Mouse (Mus musculus): ENCODE measurements around the gene Fam133b.

Fam133b gene

DNA sequence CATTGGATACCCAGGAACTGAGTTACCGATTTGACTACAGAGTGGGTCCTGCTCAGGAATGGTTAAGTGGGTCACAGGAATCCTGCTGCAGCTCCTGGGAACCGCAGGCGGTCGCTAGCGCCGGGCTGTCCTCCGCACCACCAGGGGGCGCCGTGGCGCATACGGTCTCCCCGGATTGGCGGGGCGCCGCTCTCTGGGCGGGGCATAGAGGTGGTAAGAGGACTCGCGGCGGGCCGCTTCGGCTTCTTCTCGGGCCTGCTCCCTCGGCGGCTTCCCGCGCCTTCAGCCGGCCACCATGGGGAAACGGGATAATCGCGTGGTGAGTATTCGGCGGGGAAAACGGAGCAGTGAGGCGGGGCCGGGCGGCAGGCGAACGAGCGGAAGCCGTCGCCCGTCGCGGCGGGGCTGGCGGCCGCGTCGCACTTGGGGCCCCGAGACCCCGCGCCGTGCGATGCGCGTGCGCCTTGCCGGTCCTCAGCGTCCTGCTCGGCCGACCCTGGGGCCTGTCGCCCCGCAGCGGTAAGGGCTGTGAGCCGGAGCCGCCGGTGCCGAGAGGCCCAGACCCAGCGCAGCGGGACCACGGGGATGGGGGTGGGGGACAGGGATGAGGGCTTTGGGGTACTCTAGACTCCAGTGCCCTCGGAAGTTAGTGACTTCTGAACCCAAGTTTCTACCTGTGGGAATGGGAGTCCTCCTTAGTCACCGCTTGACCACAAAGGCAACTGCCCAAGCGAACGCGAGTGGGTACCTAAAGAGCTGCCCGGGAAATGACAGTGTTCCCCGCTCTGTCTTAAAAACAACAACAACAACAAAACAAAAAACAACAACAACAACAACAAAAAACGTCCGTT lies at the start of gene Fam133b:
TSS of gene Fam133b (plus strand) at position 205 of the 851 bp plus-strand sequence.
- peak; percentile 79 for ATAC-seq (ENCODE audit: insufficient number of reproducible peaks, low FRiP score, low TSS enrichment)

- ATAC-seq (ENCODE audit: insufficient number of reproducible peaks, low FRiP score, low TSS enrichment) = no peak
These were observed 49.7 kb upstream of the Fam133b start for GRCm38 (mm10) chr5:3493968-3494367.

DNA sequence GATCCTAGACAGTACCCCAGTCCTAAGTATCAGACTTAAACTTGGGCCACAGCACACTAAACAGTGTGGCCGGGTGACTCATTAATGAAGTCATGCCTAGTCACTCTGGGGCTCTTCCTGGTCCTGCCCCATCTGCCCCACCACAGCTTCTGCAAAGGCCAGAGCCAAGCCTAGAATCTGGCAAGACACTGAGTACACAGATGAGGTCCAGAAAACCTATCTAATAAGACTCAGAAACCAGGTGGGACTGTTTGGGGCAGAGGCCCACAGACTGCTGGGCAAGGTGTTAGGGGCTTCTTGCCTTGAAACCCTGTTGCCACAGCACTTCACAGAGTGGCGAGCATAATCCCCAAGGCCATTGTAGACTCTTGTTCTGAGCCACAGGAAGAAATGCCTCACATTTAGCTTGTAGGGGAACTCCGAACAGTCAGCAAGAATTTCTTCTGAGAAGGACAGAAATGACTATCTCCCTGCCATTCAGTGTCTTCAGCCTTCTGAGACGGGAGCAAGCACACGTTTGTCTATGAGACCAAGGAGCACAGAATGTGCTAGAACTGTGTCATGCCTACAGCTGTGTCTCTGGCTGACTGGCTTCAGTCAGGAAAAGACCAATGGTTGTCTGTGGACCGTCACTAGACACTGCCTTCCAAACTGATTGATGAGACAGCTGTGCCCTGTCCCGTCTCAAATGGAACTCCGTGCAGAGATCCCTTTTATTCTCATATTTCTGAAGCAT lies 49.0 kb upstream of the Fam133b start:
- ATAC-seq (ENCODE audit: insufficient number of reproducible peaks, low FRiP score, low TSS enrichment) = no peak

DNA sequence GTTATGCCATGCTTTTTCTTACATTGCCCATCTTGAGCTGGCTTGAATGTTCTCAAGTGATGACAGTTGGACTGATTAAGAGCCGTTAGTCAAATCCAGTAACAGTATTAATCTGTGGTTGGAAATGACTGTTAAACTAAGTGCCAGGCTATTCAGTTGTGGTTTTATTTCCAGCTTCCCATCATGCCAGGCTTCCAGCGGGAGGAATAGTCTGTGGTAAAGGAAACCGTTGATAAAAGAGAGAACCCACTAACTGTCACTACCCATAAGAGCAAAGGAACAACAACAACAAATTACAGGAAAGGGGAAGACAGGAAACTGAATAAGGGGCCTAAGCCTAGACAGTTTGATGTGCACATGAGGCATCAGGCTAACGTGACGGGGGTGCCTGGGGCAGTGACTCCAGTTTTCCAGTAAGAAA lies 46.1 kb upstream of the Fam133b start:
- no peak for ATAC-seq (ENCODE audit: insufficient number of reproducible peaks, low FRiP score, low TSS enrichment)

- no peak for ATAC-seq (ENCODE audit: insufficient number of reproducible peaks, low FRiP score, low TSS enrichment)
These were observed 43.3 kb upstream of the Fam133b start for GRCm38 (mm10) chr5:3500298-3500697.

- ATAC-seq (ENCODE audit: insufficient number of reproducible peaks, low FRiP score, low TSS enrichment) = no peak
These were observed 42.6 kb upstream of the Fam133b start for GRCm38 (mm10) chr5:3500957-3501563.

GRCm38 (mm10) chr5:3501564-3502001 lies 42.0 kb upstream of the Fam133b start:
- ATAC-seq (ENCODE audit: insufficient number of reproducible peaks, low FRiP score, low TSS enrichment) = no peak

GRCm38 (mm10) chr5:3502610-3503350 lies 40.9 kb upstream of the Fam133b start:
- ATAC-seq (ENCODE audit: insufficient number of reproducible peaks, low FRiP score, low TSS enrichment) = no peak

- ATAC-seq (ENCODE audit: insufficient number of reproducible peaks, low FRiP score, low TSS enrichment) = no peak
These were observed 40.3 kb upstream of the Fam133b start for GRCm38 (mm10) chr5:3503373-3503772.

DNA sequence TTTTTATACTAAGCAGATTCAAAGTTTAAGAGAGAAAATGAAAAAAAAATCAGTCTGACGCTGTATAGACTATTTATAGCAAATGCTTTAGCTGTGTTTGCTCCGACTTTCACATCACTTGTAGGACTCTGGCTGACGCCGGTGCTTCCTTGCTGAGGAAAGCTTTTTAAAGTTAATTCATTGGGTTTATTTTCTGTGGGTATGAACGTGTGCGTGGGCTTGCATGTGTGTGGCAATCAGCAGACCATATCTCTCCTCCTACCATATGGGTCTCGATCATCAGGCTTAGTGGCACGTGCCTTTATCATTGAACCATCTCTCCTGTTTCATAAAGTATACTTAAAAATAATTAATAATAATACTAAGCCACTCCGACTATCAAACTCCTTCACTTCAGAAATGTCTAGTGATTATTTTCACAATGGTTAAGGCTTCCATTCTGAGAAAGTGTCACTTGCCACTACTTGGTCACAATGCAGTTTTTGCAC lies 39.8 kb upstream of the Fam133b start:
- no peak for ATAC-seq (ENCODE audit: insufficient number of reproducible peaks, low FRiP score, low TSS enrichment)

DNA sequence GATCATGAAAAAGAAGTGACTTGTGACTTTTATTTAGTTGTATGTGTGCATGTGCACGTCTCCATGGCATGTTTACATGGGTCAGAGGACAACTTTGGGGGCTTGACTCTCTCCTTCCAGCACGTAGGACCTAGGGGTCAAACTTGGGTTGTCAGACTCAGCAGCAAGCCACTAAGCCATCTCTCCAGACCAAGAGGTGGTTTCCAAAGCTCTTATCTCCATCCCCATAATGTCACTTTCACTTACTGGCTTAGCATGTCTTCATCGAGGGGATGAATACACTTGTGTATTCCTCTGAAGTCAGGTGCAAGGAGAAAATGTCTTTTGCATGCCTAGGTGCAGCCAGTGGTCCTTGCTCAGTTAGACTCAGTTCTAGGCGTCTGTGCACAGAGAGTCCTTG lies 39.2 kb upstream of the Fam133b start:
- no peak for ATAC-seq (ENCODE audit: insufficient number of reproducible peaks, low FRiP score, low TSS enrichment)

DNA sequence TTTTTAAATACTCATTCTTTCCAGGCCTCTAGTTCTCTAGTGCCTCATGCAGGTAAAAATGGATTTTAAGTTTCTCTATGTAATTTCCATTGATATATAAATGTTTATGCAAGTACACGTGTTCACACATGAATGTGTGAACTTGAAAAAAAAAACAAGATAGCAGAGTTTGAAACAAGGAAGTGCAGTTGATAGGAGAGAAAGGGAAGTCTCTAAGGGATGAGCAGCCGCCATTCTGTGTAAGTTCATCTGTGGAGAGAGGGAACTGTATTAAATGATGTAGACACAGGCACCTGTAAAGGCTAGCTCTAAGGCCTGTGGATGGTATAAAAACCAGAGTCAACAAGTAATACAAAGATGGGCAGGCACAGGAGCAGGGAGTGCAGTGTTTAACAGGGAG lies 38.1 kb upstream of the Fam133b start:
- no peak for ATAC-seq (ENCODE audit: insufficient number of reproducible peaks, low FRiP score, low TSS enrichment)

GRCm38 (mm10) chr5:3508480-3509381 lies 34.9 kb upstream of the Fam133b start:
- ATAC-seq (ENCODE audit: insufficient number of reproducible peaks, low FRiP score, low TSS enrichment) = no peak

GRCm38 (mm10) chr5:3509503-3509902 lies 34.1 kb upstream of the Fam133b start:
- ATAC-seq (ENCODE audit: insufficient number of reproducible peaks, low FRiP score, low TSS enrichment) = no peak

DNA sequence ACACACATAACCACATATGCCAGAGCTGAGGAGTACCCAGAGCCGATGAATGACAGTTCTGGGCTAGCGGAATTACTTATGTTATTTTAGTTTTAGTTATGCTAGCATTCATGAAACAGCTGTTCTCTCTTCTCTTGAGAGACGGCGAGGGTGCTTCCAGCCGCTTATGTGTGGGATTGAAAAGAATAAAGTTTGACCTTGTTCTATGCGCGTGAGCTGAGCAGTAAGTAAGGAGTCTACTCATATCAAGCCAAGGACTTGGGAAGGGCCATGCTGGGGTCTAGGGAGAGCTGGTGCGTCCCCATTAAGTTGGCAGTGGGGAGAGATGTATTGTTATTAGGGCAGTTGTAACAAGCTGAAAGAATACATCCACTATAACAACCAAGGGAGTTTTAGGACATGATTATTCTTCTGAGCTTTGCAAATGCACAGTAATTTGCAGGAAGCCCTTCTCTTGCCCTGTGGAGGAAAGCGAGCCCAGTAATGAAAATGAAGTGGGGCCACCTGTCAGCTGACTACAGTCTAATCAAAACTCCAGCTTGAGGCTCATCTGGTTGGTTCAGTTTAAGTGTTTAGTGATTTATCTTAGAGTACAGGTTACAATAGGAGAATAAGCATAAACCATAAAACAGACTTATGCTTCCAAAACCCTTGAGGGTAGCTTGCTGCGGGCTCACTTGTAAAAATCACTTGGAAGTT lies 32.4 kb upstream of the Fam133b start:
- no peak for ATAC-seq (ENCODE audit: insufficient number of reproducible peaks, low FRiP score, low TSS enrichment)

- ATAC-seq (ENCODE audit: insufficient number of reproducible peaks, low FRiP score, low TSS enrichment) = no peak
These were observed 31.0 kb upstream of the Fam133b start for GRCm38 (mm10) chr5:3512584-3512983.

DNA sequence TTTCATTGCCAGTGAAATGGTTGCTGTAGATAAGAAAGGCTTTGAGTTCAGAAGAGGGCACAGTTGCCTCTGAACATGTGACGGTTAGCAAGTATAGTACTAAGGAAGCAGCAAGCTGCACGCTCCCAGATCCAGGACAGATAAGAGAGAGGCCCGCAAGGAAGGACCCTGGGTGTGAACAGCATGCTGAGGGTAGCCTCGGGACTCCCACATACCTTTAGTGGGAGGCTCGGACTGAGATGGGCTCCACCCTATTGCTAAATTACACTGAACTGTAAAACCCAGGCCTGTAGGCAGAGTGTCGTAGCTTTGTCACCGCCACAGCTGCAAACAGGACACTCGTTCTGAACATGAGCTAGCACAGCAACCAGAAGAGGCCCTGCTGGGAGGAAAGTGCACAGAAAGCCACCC lies 28.7 kb upstream of the Fam133b start:
- no peak for ATAC-seq (ENCODE audit: insufficient number of reproducible peaks, low FRiP score, low TSS enrichment)

GRCm38 (mm10) chr5:3515477-3515876 lies 28.2 kb upstream of the Fam133b start:
- no peak for ATAC-seq (ENCODE audit: insufficient number of reproducible peaks, low FRiP score, low TSS enrichment)
